Mouse (Mus musculus) spleen, adult 12 weeks (tissue): Measurements from ENCODE around the gene Dynlt1c.
"Not testable (repeated sequence)": the region's sequence is repeated elsewhere in the genome, so short reads cannot be mapped to it uniquely, and the experiment has no call there.

Experiments
- DNase-seq: peaks from one replicate; pipeline ENCODE4 v3.0.0; 2022; ENCODE audit warnings: low spot score

Gene Dynlt1c

GRCm38 (mm10) chr17:6601204-6601911, at the start of gene Dynlt1c:
TSS of gene Dynlt1c (plus strand) at chr17:6601671.
- peak; percentile 77 for DNase-seq

- DNase-seq: not testable (repeated sequence)
Observed at GRCm38 (mm10) chr17:6553798-6554197, 47.7 kb upstream of the Dynlt1c start.

GRCm38 (mm10) chr17:6554243-6554642, 47.2 kb upstream of the Dynlt1c start:
- DNase-seq: not testable (repeated sequence)

- not testable (repeated sequence) for DNase-seq
Observed at GRCm38 (mm10) chr17:6559447-6560133, 41.9 kb upstream of the Dynlt1c start.

GRCm38 (mm10) chr17:6564866-6565265, 36.6 kb upstream of the Dynlt1c start:
- DNase-seq: not testable (repeated sequence)

- DNase-seq: not testable (repeated sequence)
Observed at GRCm38 (mm10) chr17:6567908-6568307, 33.6 kb upstream of the Dynlt1c start.

GRCm38 (mm10) chr17:6571296-6571695, 30.2 kb upstream of the Dynlt1c start:
- DNase-seq: not testable (repeated sequence)

- DNase-seq: not testable (repeated sequence)
Observed at GRCm38 (mm10) chr17:6572202-6572601, 29.3 kb upstream of the Dynlt1c start.

- DNase-seq: not testable (repeated sequence)
Observed at GRCm38 (mm10) chr17:6575376-6575775, 26.1 kb upstream of the Dynlt1c start.

- not testable (repeated sequence) for DNase-seq
Observed at GRCm38 (mm10) chr17:6588672-6589071, 12.8 kb upstream of the Dynlt1c start.

GRCm38 (mm10) chr17:6592109-6592508, 9.4 kb upstream of the Dynlt1c start:
- not testable (repeated sequence) for DNase-seq

- not testable (repeated sequence) for DNase-seq
Observed at GRCm38 (mm10) chr17:6593896-6594295, 7.6 kb upstream of the Dynlt1c start.

GRCm38 (mm10) chr17:6595776-6596497, 5.5 kb upstream of the Dynlt1c start:
- DNase-seq: not testable (repeated sequence)

- DNase-seq: not testable (repeated sequence)
Observed at GRCm38 (mm10) chr17:6598356-6598755, 3.1 kb upstream of the Dynlt1c start.

- not testable (repeated sequence) for DNase-seq
Observed at GRCm38 (mm10) chr17:6600216-6600911, 1.1 kb upstream of the Dynlt1c start.

GRCm38 (mm10) chr17:6602205-6602604, 734 bp downstream of the Dynlt1c start:
- not testable (repeated sequence) for DNase-seq

GRCm38 (mm10) chr17:6605347-6605746, 3.9 kb downstream of the Dynlt1c start:
- not testable (repeated sequence) for DNase-seq

GRCm38 (mm10) chr17:6613524-6613923, 12.1 kb downstream of the Dynlt1c start:
- DNase-seq: not testable (repeated sequence)

- DNase-seq: not testable (repeated sequence)
Observed at GRCm38 (mm10) chr17:6614316-6614715, 12.8 kb downstream of the Dynlt1c start.

GRCm38 (mm10) chr17:6616731-6617130, 15.3 kb downstream of the Dynlt1c start:
- not testable (repeated sequence) for DNase-seq

GRCm38 (mm10) chr17:6617689-6618400, 16.4 kb downstream of the Dynlt1c start:
- not testable (repeated sequence) for DNase-seq
